15 mouse cellular contexts compared by ENCODE assay signal in genomic region chr9:67299164-67299563, GRCm38 (mm10).
A peak's percentile ranks its signal among the peaks of the same experiment; 100 is the strongest.
DNase-seq lines count a peak whose midpoint lies in the region; ATAC-seq and TF ChIP-seq lines count a peak whose summit lies in the region.
"Had no signal": no experiment of that assay in that cellular context is flagged by ENCODE, and none has a peak within 500 bp of the region (broad histone marks: within the 10 kb centered on the region; RNA-seq: fewer than 3 reads in every experiment).

No protein-coding gene starts in this region.

- 0 out of 2 replicates have a peak, but pooled peaks cover 3% of the 10 kb centered on the region for H3K4me1 ChIP-seq in lung, adult 2 months (ENCODE audit: control insufficient read depth, insufficient read depth, low read length)
- peaks cover 20% of the 10 kb centered on the region for H3K4me1 ChIP-seq in forebrain, embryonic 13.5 days

- no peak overlapping the region for H3K9ac ChIP-seq in forebrain, embryonic 13.5 days
- H3K9ac ChIP-seq: limb, embryonic 13.5 days had no signal

- TF ChIP-seq POLR2A in lung, adult 2 months (IDR thresholded peaks at IDR 0.05; ENCODE audit: borderline replicate concordance, extremely low read depth, low read depth, low read length) = no peak

- no peaks in the 10 kb centered on the region for H3K9me3 ChIP-seq in forebrain, embryonic 13.5 days (replicated peaks)
- H3K9me3 ChIP-seq: limb, embryonic 13.5 days had no signal

- DNase-seq in heart, adult 18-20 months = peak; percentile 26 to 37
- no peak for DNase-seq in heart, postnatal 4 days
- peak; percentile 12 for DNase-seq in ovary, postnatal 36 days (ENCODE audit: low spot score)
- DNase-seq in ovary, postnatal 10 days (ENCODE audit: low spot score) = no peak
- peak; percentile 37 for DNase-seq in lung, adult 2 months
- DNase-seq in right cerebral cortex, postnatal 25 days = no peak
- DNase-seq: adrenal gland, postnatal 14 days; gastrocnemius, postnatal 10 days; layer of hippocampus, postnatal 36 days; retina, postnatal 1 day had no signal

- H3K4me3 ChIP-seq in lung, adult 2 months (replicated peaks; ENCODE audit: extremely low read depth, low read depth, low read length) = no peak overlapping the region
- H3K4me3 ChIP-seq in forebrain, embryonic 13.5 days = no peak overlapping the region
- H3K4me3 ChIP-seq: limb, embryonic 13.5 days; myocyte had no signal

- H3K4me2 ChIP-seq in forebrain, embryonic 13.5 days = no peak overlapping the region
- H3K4me2 ChIP-seq: limb, embryonic 13.5 days had no signal

- H3K36me3 ChIP-seq in forebrain, embryonic 13.5 days (ENCODE audit: poor library complexity, severe bottlenecking) = no peaks in the 10 kb centered on the region; the same call in 1 of the 2 replicates

- H3K27ac ChIP-seq in forebrain, embryonic 13.5 days = no peak overlapping the region
- H3K27ac ChIP-seq: limb, embryonic 13.5 days had no signal

- H3K27me3 ChIP-seq in forebrain, embryonic 13.5 days = no peaks in the 10 kb centered on the region
- H3K27me3 ChIP-seq: limb, embryonic 13.5 days had no signal

- no peak for ATAC-seq in erythroid progenitor cell, adult 5-6 weeks (replicated peaks; ENCODE audit: low FRiP score, poor library complexity, severe bottlenecking)
- no peak for ATAC-seq in forebrain, embryonic 13.5 days
- ATAC-seq: forebrain, embryonic 14.5 days had no signal

- no peak for TF ChIP-seq CTCF in lung, adult 2 months (IDR thresholded peaks at IDR 0.05; ENCODE audit: insufficient read depth, low read length)

- WGBS in lung, adult 2 months = 47% methylated on average over 6 of the region's 6 CpGs
- WGBS in forebrain, embryonic 13.5 days = 68% methylated on average over 6 of the region's 6 CpGs

Comparison
In these comparisons a context has a peak if more than half of its experiments do, and no peak if none do; other contexts are left out.
1. DNase-seq: peak in heart, adult 18-20 months (2 of 2), ovary, postnatal 36 days (single experiment) and lung, adult 2 months (single experiment); none in heart, postnatal 4 days (single experiment), ovary, postnatal 10 days (single experiment) and right cerebral cortex, postnatal 25 days (single experiment).